Mouse (Mus musculus) heart, postnatal 0 days (tissue): ENCODE measurements at regions not wholly inside any gene's neighbourhood (a gene's known extent, or its start where the extent isn't known, plus 50 kb on each side); places are given as distances from the start of the nearest gene placed in this dataset.

ENCODE experiments used
- ATAC-seq: fragments of 200-750 bp; cut with Nextera tagmentation; 2 replicates; pipeline ENCODE4 v1.8.0; 2017; ENCODE audit warnings: low read depth, moderate number of reproducible peaks, moderate library complexity; ENCODE audit not compliant: insufficient read depth
- DNase-seq: peaks from one replicate; pipeline ENCODE4 v3.0.0-alpha.2; 2016; ENCODE audit warnings: low spot score
- H3K27ac ChIP-seq: fragments of 300-500 bp; sonication (generic); 2 replicates; pipeline ENCODE4 v1.5.1; 2014; ENCODE audit warnings: low read depth, mild to moderate bottlenecking
- H3K27me3 ChIP-seq: fragments of 300-500 bp; sonication (generic); 2 replicates; pipeline ENCODE4 v1.6.1; 2014; ENCODE audit warnings: low read length, mixed read lengths; ENCODE audit not compliant: control insufficient read depth, insufficient read depth
- H3K36me3 ChIP-seq: fragments of 300-500 bp; sonication (generic); replicated peaks from 2 replicates; pipeline ENCODE4 v1.6.1; 2014; ENCODE audit warnings: low read length, mixed read lengths; ENCODE audit not compliant: control insufficient read depth, insufficient read depth
- H3K4me1 ChIP-seq: fragments of 300-500 bp; sonication (generic); 2 replicates; pipeline ENCODE4 v1.6.1; 2014; ENCODE audit warnings: antibody characterized with exemption; ENCODE audit not compliant: control insufficient read depth, insufficient read depth
- H3K4me2 ChIP-seq: fragments of 300-500 bp; sonication (generic); 2 replicates; pipeline ENCODE4 v1.6.1; 2014; ENCODE audit warnings: low read depth, mild to moderate bottlenecking, low read length, moderate library complexity
- H3K4me3 ChIP-seq: fragments of 300-500 bp; sonication (generic); 2 replicates; pipeline ENCODE4 v1.5.1; 2014; ENCODE audit warnings: low read depth, low read length
- H3K9ac ChIP-seq: fragments of 300-500 bp; sonication (generic); replicated peaks from 2 replicates; pipeline ENCODE4 v1.6.1; 2014; ENCODE audit warnings: low read depth, low read length, mixed read lengths
- H3K9me3 ChIP-seq: fragments of 300-500 bp; sonication (generic); replicated peaks from 2 replicates; pipeline ENCODE4 v1.6.1; 2016; ENCODE audit warnings: low read length; ENCODE audit not compliant: control insufficient read depth
- CTCF ChIP-seq: IDR thresholded peaks from 2 replicates; pipeline ENCODE4 v1.5.1; 2016; ENCODE audit warnings: antibody characterized with exemption, control low read depth, low read depth
- EP300 ChIP-seq: IDR thresholded peaks from 2 replicates; pipeline ENCODE4 v1.6.1; 2016; ENCODE audit warnings: antibody characterized with exemption, low read depth
- WGBS: fragments of 180-500 bp; shearing (Covaris S2); extraction: QIAGEN DNeasy Blood & Tissue Kit; methylation state at CpG from one replicate; pipeline ENCODE4 v1.1.7; 2014; 5-methylcytosine and 5-hydroxymethylcytosine counted together

GRCm38 (mm10) chr8:78001656-78002055 is 211.4 kb upstream of the Ttc29 start:
- peak overlapping the region; percentile 18; the same call in 1 of the 2 replicates for H3K4me2 ChIP-seq
- H3K9me3 ChIP-seq = no peaks in the 10 kb centered on the region
- H3K36me3 ChIP-seq = no peaks in the 10 kb centered on the region
- no peak overlapping the region; the same call in 1 of the 2 replicates for H3K9ac ChIP-seq
- 0 out of 2 replicates have a peak, but pooled peaks cover 7% of the 10 kb centered on the region for H3K4me1 ChIP-seq
- H3K27me3 ChIP-seq = no peaks in the 10 kb centered on the region
- no peak overlapping the region for H3K4me3 ChIP-seq
- no peak for DNase-seq
- peak overlapping the region; percentile 53 for H3K27ac ChIP-seq
- no peak for TF ChIP-seq EP300
- no peak for TF ChIP-seq CTCF
- peak; percentile 8; the same call in 1 of the 2 replicates for ATAC-seq
- WGBS = 14% methylated on average over 5 of the region's 5 CpGs

GRCm38 (mm10) chr8:78002071-78002470 is 211.0 kb upstream of the Ttc29 start:
- no peaks in the 10 kb centered on the region for H3K9me3 ChIP-seq
- DNase-seq = no peak
- H3K9ac ChIP-seq = no peak overlapping the region; the same call in 1 of the 2 replicates
- ATAC-seq = peak; percentile 17; the same call in 1 of the 2 replicates
- peak overlapping the region; percentile 18; the same call in 1 of the 2 replicates for H3K4me2 ChIP-seq
- H3K36me3 ChIP-seq = no peaks in the 10 kb centered on the region
- no peak overlapping the region for H3K4me3 ChIP-seq
- WGBS = 0% methylated on average over 3 of the region's 3 CpGs
- H3K27me3 ChIP-seq = no peaks in the 10 kb centered on the region
- TF ChIP-seq CTCF (no peak), EP300 (no peak)
- H3K4me1 ChIP-seq = 0 out of 2 replicates have a peak, but pooled peaks cover 7% of the 10 kb centered on the region
- H3K27ac ChIP-seq = peak overlapping the region; percentile 53

GRCm38 (mm10) chr8:78003888-78004543 is 209.1 kb upstream of the Ttc29 start:
- 13% methylated on average over 10 of the region's 10 CpGs for WGBS
- H3K36me3 ChIP-seq = no peaks in the 10 kb centered on the region
- ATAC-seq (0 out of 2 replicates have a peak, but pooled peaks have one; percentile 11), DNase-seq (peak; percentile 78)
- H3K4me3 ChIP-seq = no peak overlapping the region
- H3K4me2 ChIP-seq = no peak overlapping the region
- TF ChIP-seq CTCF = peak; percentile 93
- TF ChIP-seq EP300 = no peak
- no peak overlapping the region for H3K9ac ChIP-seq
- 0 out of 2 replicates have a peak, but pooled peaks cover 7% of the 10 kb centered on the region for H3K4me1 ChIP-seq
- H3K9me3 ChIP-seq = no peaks in the 10 kb centered on the region
- H3K27me3 ChIP-seq = no peaks in the 10 kb centered on the region
- H3K27ac ChIP-seq = no peak overlapping the region

GRCm38 (mm10) chr8:78004891-78005290 is 208.2 kb upstream of the Ttc29 start:
- 0 out of 2 replicates have a peak, but pooled peaks cover 7% of the 10 kb centered on the region for H3K4me1 ChIP-seq
- TF ChIP-seq CTCF (no peak), EP300 (no peak)
- no peak overlapping the region for H3K4me3 ChIP-seq
- no peak overlapping the region for H3K4me2 ChIP-seq
- DNase-seq (no peak), ATAC-seq (no peak; the same call in 1 of the 2 replicates)
- H3K27ac ChIP-seq = no peak overlapping the region
- H3K27me3 ChIP-seq = no peaks in the 10 kb centered on the region
- no peak overlapping the region for H3K9ac ChIP-seq
- 79% methylated on average over 12 of the region's 12 CpGs for WGBS
- no peaks in the 10 kb centered on the region for H3K36me3 ChIP-seq
- no peaks in the 10 kb centered on the region for H3K9me3 ChIP-seq

- no peaks in the 10 kb centered on the region for H3K36me3 ChIP-seq
These were observed 200.0 kb upstream of the Ttc29 start for GRCm38 (mm10) chr8:78013101-78013500.

More at GRCm38 (mm10) chr8:78013101-78013500, 200.0 kb upstream of the Ttc29 start:
- TF ChIP-seq CTCF = no peak
- TF ChIP-seq EP300 = no peak
- Histone ChIP-seq H3K4me2 (no peak overlapping the region), H3K4me3 (no peak overlapping the region), H3K4me1 (peaks cover 7% of the 10 kb centered on the region), H3K27me3 (no peaks in the 10 kb centered on the region), H3K9ac (no peak overlapping the region), H3K9me3 (no peaks in the 10 kb centered on the region), H3K27ac (no peak overlapping the region)
- ATAC-seq (no peak), DNase-seq (no peak)
